Mouse (Mus musculus) neural tube, embryonic 15.5 days (tissue): ENCODE results near the gene Acta1. TPM values are rescaled to one million over a fixed set of nuclear protein-coding genes. Genes with fewer than 3 reads are reported as not detected.

Experiments
- ATAC-seq: fragments of 200-750 bp; cut with Nextera tagmentation; 2 replicates; pipeline ENCODE4 v1.8.0; 2017; ENCODE audit warnings: mild to moderate bottlenecking, moderate TSS enrichment, moderate library complexity; ENCODE audit not compliant: low FRiP score
- H3K27ac ChIP-seq: fragments of 300-500 bp; sonication (generic); replicated peaks from 2 replicates; pipeline ENCODE4 v1.5.1; 2015; ENCODE audit warnings: mild to moderate bottlenecking, inconsistent platforms
- H3K27me3 ChIP-seq: fragments of 300-500 bp; sonication (generic); replicated peaks from 2 replicates; pipeline ENCODE4 v1.6.1; 2015; ENCODE audit warnings: inconsistent platforms
- H3K36me3 ChIP-seq: fragments of 300-500 bp; sonication (generic); 2 replicates; pipeline ENCODE4 v1.6.1; 2015; ENCODE audit warnings: inconsistent platforms
- H3K4me1 ChIP-seq: fragments of 300-500 bp; sonication (generic); 2 replicates; pipeline ENCODE4 v1.6.1; 2015; ENCODE audit warnings: inconsistent platforms
- H3K4me2 ChIP-seq: fragments of 300-500 bp; sonication (generic); 2 replicates; pipeline ENCODE4 v1.6.1; 2015; ENCODE audit warnings: inconsistent platforms, mild to moderate bottlenecking, moderate library complexity
- H3K4me3 ChIP-seq: fragments of 300-500 bp; sonication (generic); replicated peaks from 2 replicates; pipeline ENCODE4 v1.5.1; 2015; ENCODE audit warnings: mild to moderate bottlenecking, inconsistent platforms
- H3K9ac ChIP-seq: fragments of 300-500 bp; sonication (generic); replicated peaks from 2 replicates; pipeline ENCODE4 v1.6.1; 2015; ENCODE audit warnings: mild to moderate bottlenecking, inconsistent platforms
- H3K9me3 ChIP-seq: fragments of 300-500 bp; sonication (generic); replicated peaks from 2 replicates; pipeline ENCODE4 v1.6.1; 2016; ENCODE audit warnings: inconsistent platforms
- WGBS: fragments of 180-500 bp; shearing (Covaris S2); methylation state at CpG from one replicate; pipeline ENCODE4 v1.1.7; 2015; ENCODE audit warnings: mixed read lengths; 5-methylcytosine and 5-hydroxymethylcytosine counted together
- polyA plus RNA-seq: library from polyadenylated mRNA; unstranded; fragments of >200 nt; fragmentation: Nextera tagmentation; extraction: Ambion mirVana; gene quantifications from 2 replicates; pipeline ENCODE4 v1.2.1, GENCODE M21; 2015

Gene Acta1
- polyA plus RNA-seq, 1 experiment from 2014 or later, result 174 TPM

DNA sequence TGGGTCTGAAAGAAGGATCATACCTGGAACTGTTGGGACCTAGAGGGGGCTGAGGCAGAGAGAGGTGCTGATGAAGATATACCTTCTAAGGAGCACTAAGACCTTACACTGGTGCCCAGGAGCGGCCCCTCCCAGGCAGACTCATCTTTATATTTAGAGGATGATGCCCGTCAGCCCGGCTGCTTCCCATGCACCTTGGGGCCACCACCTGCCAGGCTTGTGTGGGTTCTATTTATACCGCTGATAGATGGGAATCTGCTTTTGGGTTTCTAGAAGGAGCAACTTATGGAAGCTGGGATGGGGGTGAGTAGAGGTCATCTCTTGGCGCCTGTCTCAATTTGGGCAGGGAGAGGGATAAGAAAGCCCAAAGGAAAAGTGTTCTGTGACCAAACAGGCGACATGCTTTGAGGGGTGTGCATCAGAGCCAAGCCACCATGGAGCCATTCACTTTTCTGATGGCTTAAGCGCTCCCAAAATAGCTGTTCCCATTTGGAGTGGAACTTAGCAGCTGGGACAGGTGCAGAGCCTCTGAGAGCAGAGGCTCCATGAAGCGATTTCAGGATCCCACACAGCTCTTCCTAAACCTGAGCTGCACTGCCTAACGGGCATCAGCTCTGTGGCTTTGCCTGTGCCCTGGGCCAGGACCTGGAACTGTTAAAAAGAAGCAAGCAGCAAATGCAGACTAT is 1.3 kb upstream of the Acta1 start:
- H3K36me3 ChIP-seq, result peaks cover 10% of the 10 kb centered on the region
- H3K4me3 ChIP-seq, result no peak overlapping the region
- H3K4me1 ChIP-seq, result peaks cover 20% of the 10 kb centered on the region
- WGBS, result 76% methylated on average over 9 of the region's 9 CpGs
- H3K27ac ChIP-seq, result no peak overlapping the region
- peaks cover 47% of the 10 kb centered on the region for H3K27me3 ChIP-seq
- no peak overlapping the region for H3K4me2 ChIP-seq
- H3K9me3 ChIP-seq, result no peaks in the 10 kb centered on the region
- H3K9ac ChIP-seq, result no peak overlapping the region
- ATAC-seq, result no peak

GRCm38 (mm10) chr8:123895230-123895629 is 679 bp upstream of the Acta1 start:
- Histone ChIP-seq H3K4me1 (peaks cover 20% of the 10 kb centered on the region), H3K4me2 (no peak overlapping the region), H3K9me3 (no peaks in the 10 kb centered on the region), H3K4me3 (no peak overlapping the region), H3K9ac (no peak overlapping the region), H3K27me3 (peaks cover 53% of the 10 kb centered on the region), H3K36me3 (peaks cover 6% of the 10 kb centered on the region; the same call in 1 of the 2 replicates), H3K27ac (no peak overlapping the region)
- ATAC-seq, result no peak
- 86% methylated on average over 4 of the region's 4 CpGs for WGBS

DNA sequence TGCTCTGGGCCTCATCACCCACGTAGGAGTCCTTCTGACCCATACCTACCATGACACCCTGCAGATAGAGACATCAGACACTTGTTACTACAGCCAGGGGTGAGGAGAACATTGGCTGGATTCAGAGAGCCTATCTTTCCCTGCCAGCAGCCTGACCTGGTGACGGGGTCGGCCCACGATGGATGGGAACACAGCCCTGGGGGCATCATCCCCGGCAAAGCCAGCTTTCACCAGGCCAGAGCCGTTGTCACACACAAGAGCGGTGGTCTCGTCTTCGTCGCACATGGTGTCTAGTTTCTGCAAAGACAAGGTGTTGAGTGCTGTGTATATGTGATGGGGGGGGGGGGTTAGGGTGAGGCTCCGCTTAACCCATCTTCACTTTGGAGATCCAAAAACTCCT is 1.1 kb downstream of the Acta1 start:
- WGBS, result 83% methylated on average over 11 of the region's 11 CpGs
- peaks cover 20% of the 10 kb centered on the region for H3K4me1 ChIP-seq
- H3K9ac ChIP-seq, result no peak overlapping the region
- H3K27ac ChIP-seq, result no peak overlapping the region
- no peak for ATAC-seq
- no peak overlapping the region for H3K4me2 ChIP-seq
- no peaks in the 10 kb centered on the region for H3K9me3 ChIP-seq
- peaks cover 67% of the 10 kb centered on the region for H3K27me3 ChIP-seq
- H3K36me3 ChIP-seq, result no peaks in the 10 kb centered on the region
- no peak overlapping the region for H3K4me3 ChIP-seq

DNA sequence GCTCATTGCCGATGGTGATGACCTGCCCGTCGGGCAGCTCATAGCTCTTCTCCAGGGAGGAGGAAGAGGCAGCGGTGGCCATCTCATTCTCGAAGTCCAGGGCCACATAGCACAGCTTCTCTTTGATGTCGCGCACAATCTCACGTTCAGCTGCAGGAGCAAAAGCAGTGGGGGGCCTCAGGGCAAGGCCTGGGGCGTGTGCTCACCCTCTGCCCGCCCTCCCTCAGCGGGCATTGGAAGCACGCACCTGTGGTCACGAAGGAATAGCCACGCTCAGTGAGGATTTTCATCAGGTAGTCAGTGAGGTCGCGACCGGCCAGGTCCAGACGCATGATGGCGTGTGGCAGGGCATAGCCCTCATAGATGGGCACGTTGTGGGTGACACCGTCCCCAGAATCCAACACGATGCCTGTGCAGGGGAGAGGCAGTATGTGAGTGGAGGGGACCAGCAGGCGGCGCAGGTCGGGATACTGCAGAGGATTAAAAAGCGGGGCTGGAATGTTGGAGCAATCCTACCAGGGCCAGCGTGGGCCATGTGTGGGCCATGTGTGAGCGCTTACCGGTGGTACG is 1.9 kb downstream of the Acta1 start:
- Histone ChIP-seq H3K4me1 (peaks cover 20% of the 10 kb centered on the region), H3K27ac (peak overlapping the region; percentile 85), H3K4me3 (peak overlapping the region; percentile 48), H3K4me2 (peak overlapping the region; percentile 70), H3K9ac (peak overlapping the region; percentile 61), H3K27me3 (peaks cover 67% of the 10 kb centered on the region), H3K36me3 (no peaks in the 10 kb centered on the region), H3K9me3 (no peaks in the 10 kb centered on the region)
- peak; percentile 58 for ATAC-seq
- WGBS, result 10% methylated on average over 30 of the region's 30 CpGs

GRCm38 (mm10) chr8:123891883-123892585 is 2.5 kb downstream of the Acta1 start:
- ATAC-seq, result peak; percentile 90
- H3K27ac ChIP-seq, result peak overlapping the region; percentile 85
- peak overlapping the region; percentile 48 for H3K4me3 ChIP-seq
- no peaks in the 10 kb centered on the region for H3K36me3 ChIP-seq
- peak overlapping the region; percentile 70 for H3K4me2 ChIP-seq
- H3K9me3 ChIP-seq, result no peaks in the 10 kb centered on the region
- H3K27me3 ChIP-seq, result peaks cover 68% of the 10 kb centered on the region
- H3K4me1 ChIP-seq, result peaks cover 20% of the 10 kb centered on the region
- WGBS, result under 1% methylated on average over 49 of the region's 49 CpGs
- H3K9ac ChIP-seq, result peak overlapping the region; percentile 61

- Histone ChIP-seq H3K27ac (peak overlapping the region; percentile 85), H3K27me3 (peaks cover 72% of the 10 kb centered on the region), H3K4me1 (peaks cover 20% of the 10 kb centered on the region), H3K4me2 (peak overlapping the region; percentile 70), H3K36me3 (no peaks in the 10 kb centered on the region), H3K9me3 (no peaks in the 10 kb centered on the region), H3K4me3 (peak overlapping the region; percentile 48), H3K9ac (peak overlapping the region; percentile 61)
- under 1% methylated on average over 11 of the region's 11 CpGs for WGBS
- ATAC-seq, result no peak
These were observed 3.3 kb downstream of the Acta1 start for GRCm38 (mm10) chr8:123891271-123891670.

- no peak overlapping the region for H3K27ac ChIP-seq
- no peaks in the 10 kb centered on the region for H3K36me3 ChIP-seq
- no peak overlapping the region for H3K4me3 ChIP-seq
- peaks cover 26% of the 10 kb centered on the region for H3K4me1 ChIP-seq
- 58% methylated on average over 4 of the region's 4 CpGs for WGBS
- no peak overlapping the region for H3K9ac ChIP-seq
- ATAC-seq, result no peak
- peaks cover 61% of the 10 kb centered on the region for H3K27me3 ChIP-seq
- no peaks in the 10 kb centered on the region for H3K9me3 ChIP-seq
- H3K4me2 ChIP-seq, result no peak overlapping the region
These were observed 4.8 kb downstream of the Acta1 start for GRCm38 (mm10) chr8:123889797-123890196.

DNA sequence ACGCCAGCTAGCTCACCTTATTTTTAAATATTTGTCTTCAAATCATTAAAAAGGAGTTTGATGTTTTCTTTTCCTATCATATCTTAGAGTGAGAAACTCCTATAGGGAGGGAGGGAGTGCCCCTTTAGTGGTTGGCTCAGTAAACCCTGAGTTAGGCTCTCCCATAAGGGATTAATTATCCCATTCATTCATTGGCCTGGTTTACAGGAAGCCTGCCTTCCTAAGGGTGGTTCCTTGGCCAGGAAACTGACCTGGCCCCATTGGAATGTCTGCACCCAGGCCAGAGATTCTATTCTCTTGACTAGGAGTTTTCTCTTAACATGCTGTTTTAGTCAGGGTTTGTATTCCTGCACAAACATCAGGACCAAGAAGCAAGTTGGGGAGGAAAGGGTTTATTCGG is 6.6 kb downstream of the Acta1 start:
- Histone ChIP-seq H3K9me3 (no peaks in the 10 kb centered on the region), H3K4me2 (no peak overlapping the region), H3K4me1 (peaks cover 36% of the 10 kb centered on the region), H3K9ac (no peak overlapping the region), H3K27me3 (peaks cover 43% of the 10 kb centered on the region), H3K36me3 (no peaks in the 10 kb centered on the region), H3K27ac (no peak overlapping the region), H3K4me3 (no peak overlapping the region)
- 94% methylated on average over 2 of the region's 2 CpGs for WGBS
- no peak for ATAC-seq

- no peak overlapping the region for H3K27ac ChIP-seq
- no peak overlapping the region for H3K4me3 ChIP-seq
- no peaks in the 10 kb centered on the region for H3K9me3 ChIP-seq
- peaks cover 28% of the 10 kb centered on the region for H3K4me1 ChIP-seq
- no peak for ATAC-seq
- peaks cover 37% of the 10 kb centered on the region for H3K27me3 ChIP-seq
- 93% methylated on average over 4 of the region's 4 CpGs for WGBS
- H3K36me3 ChIP-seq, result no peaks in the 10 kb centered on the region
- H3K4me2 ChIP-seq, result no peak overlapping the region
- H3K9ac ChIP-seq, result no peak overlapping the region
These were observed 7.4 kb downstream of the Acta1 start for GRCm38 (mm10) chr8:123887163-123887562.

- 7% methylated on average over 14 of the region's 14 CpGs for WGBS
- H3K27me3 ChIP-seq, result peaks cover 24% of the 10 kb centered on the region
- H3K4me3 ChIP-seq, result 0 out of 2 replicates have a peak overlapping the region, but pooled peaks have one; percentile 5
- H3K4me2 ChIP-seq, result peak overlapping the region; percentile 40
- peak; percentile 85 for ATAC-seq
- H3K9ac ChIP-seq, result peak overlapping the region; percentile 21; the same call in 1 of the 2 replicates
- peaks cover 16% of the 10 kb centered on the region for H3K4me1 ChIP-seq
- H3K27ac ChIP-seq, result peak overlapping the region; percentile 75
- no peaks in the 10 kb centered on the region for H3K36me3 ChIP-seq
- H3K9me3 ChIP-seq, result no peaks in the 10 kb centered on the region
These were observed 9.6 kb downstream of the Acta1 start for GRCm38 (mm10) chr8:123884721-123885565.

DNA sequence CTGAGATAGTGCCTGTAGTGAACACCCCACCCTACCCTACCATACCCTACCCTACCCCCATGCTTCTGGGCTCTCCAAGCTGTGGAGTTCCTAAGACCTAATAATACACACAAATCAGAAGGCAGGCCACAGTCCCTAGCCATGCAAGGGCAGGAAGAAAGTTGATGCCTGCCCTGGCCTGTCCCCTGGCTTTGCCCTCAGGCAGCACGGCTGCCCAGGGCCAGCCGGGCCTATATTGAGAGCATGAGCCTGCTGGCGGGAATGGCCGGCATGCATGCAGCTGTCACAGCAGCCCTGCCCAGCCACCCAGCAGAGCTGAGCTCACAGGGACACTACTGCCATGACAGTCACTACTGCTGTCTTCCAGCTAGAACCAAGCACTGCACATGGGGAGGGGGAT is 11.5 kb downstream of the Acta1 start:
- H3K9me3 ChIP-seq, result no peaks in the 10 kb centered on the region
- no peak overlapping the region for H3K4me2 ChIP-seq
- peaks cover 16% of the 10 kb centered on the region for H3K4me1 ChIP-seq
- H3K9ac ChIP-seq, result no peak overlapping the region
- ATAC-seq, result no peak
- no peaks in the 10 kb centered on the region for H3K36me3 ChIP-seq
- no peak overlapping the region for H3K4me3 ChIP-seq
- peaks cover 13% of the 10 kb centered on the region; the same call in 1 of the 2 replicates for H3K27me3 ChIP-seq
- no peak overlapping the region for H3K27ac ChIP-seq
- 87% methylated on average over 4 of the region's 4 CpGs for WGBS
